Mouse (Mus musculus) MEL (cell line): ENCODE results near the gene Ei24. TPM values are rescaled to one million over a fixed set of nuclear protein-coding genes. Genes with fewer than 3 reads are reported as not detected.

Experiments used
- DNase-seq: peaks from one replicate; pipeline ENCODE4 v3.0.0; 2011; ENCODE audit warnings: low read depth, low spot score
- H3K27ac ChIP-seq: 2 replicates; pipeline ENCODE4 v1.5.1; 2012; ENCODE audit warnings: low read depth, mild to moderate bottlenecking, control low read depth, low read length, moderate library complexity; ENCODE audit not compliant: control insufficient read depth
- H3K27me3 ChIP-seq, 2 experiments: fragments of 150-350 bp in 1 of 2; sonication (generic) in 1 of 2; 2 replicates each; pipeline ENCODE4 v1.6.1; 2012; ENCODE audit warnings: low read length in 2 of 2, mild to moderate bottlenecking in 2 of 2, improper control_type of control experiment in 1 of 2, moderate library complexity in 1 of 2; ENCODE audit not compliant: insufficient read depth in 2 of 2, control insufficient read depth in 1 of 2
- H3K36me3 ChIP-seq, 2 experiments: 2 replicates each; pipeline ENCODE4 v1.6.1; 2012 to 2014; ENCODE audit warnings: low read length in 2 of 2, improper control_type of control experiment in 1 of 2, inconsistent platforms in 1 of 2, mild to moderate bottlenecking in 1 of 2; ENCODE audit not compliant: insufficient read depth in 2 of 2, control insufficient read depth in 1 of 2
- H3K4me1 ChIP-seq, 2 experiments: fragments of 150-350 bp in 1 of 2; sonication (generic) in 1 of 2; 2 replicates each; pipeline ENCODE4 v1.6.1; 2012; ENCODE audit warnings: low read length in 2 of 2, improper control_type of control experiment in 1 of 2, mild to moderate bottlenecking in 1 of 2; ENCODE audit not compliant: insufficient read depth in 2 of 2, control insufficient read depth in 1 of 2
- H3K4me3 ChIP-seq, 2 experiments: fragments of 150-350 bp in 1 of 2; sonication (generic) in 1 of 2; 2 replicates each; pipeline ENCODE4 v1.5.1; 2012; ENCODE audit warnings: low read depth in 2 of 2, low read length in 2 of 2, mild to moderate bottlenecking in 2 of 2, moderate library complexity in 2 of 2, control low read depth in 1 of 2, improper control_type of control experiment in 1 of 2; ENCODE audit not compliant: control insufficient read depth in 1 of 2, insufficient read depth in 1 of 2
- H3K79me2 ChIP-seq: 2 replicates; pipeline ENCODE4 v1.6.1; 2012; ENCODE audit warnings: mild to moderate bottlenecking, low read length, moderate library complexity; ENCODE audit not compliant: control insufficient read depth, poor library complexity, insufficient read depth
- H3K9ac ChIP-seq: 2 replicates; pipeline ENCODE4 v1.6.1; 2012; ENCODE audit warnings: low read depth, mild to moderate bottlenecking, control low read depth, low read length, moderate library complexity; ENCODE audit not compliant: control insufficient read depth, poor library complexity, severe bottlenecking
- H3K9me3 ChIP-seq: fragments of 150-350 bp; sonication (generic); replicated peaks from 2 replicates; pipeline ENCODE4 v1.6.1; 2012; ENCODE audit warnings: mild to moderate bottlenecking, low read length, improper control_type of control experiment, moderate library complexity; ENCODE audit not compliant: insufficient read depth
- BHLHE40 ChIP-seq: IDR thresholded peaks from 2 replicates; pipeline ENCODE4 v1.6.1; 2012; ENCODE audit warnings: low read depth, mild to moderate bottlenecking, inconsistent platforms, low read length, improper control_type of control experiment, borderline replicate concordance
- CHD2 ChIP-seq: IDR thresholded peaks from 2 replicates; pipeline ENCODE4 v1.6.1; 2011; ENCODE audit warnings: low read length, improper control_type of control experiment
- CTCF ChIP-seq, 3 experiments: IDR thresholded peaks in 2 of 3; conservative IDR thresholded peaks in 1 of 3; 2 replicates each; pipeline ENCODE4 v1.5.1; 2011 to 2012; ENCODE audit warnings: low read length in 3 of 3, low read depth in 2 of 3, mild to moderate bottlenecking in 2 of 3, improper control_type of control experiment in 1 of 3, inconsistent platforms in 1 of 3, mixed read lengths in 1 of 3, moderate library complexity in 1 of 3; ENCODE audit not compliant: control insufficient read depth in 1 of 3, insufficient read depth in 1 of 3, poor library complexity in 1 of 3, severe bottlenecking in 1 of 3
- E2F4 ChIP-seq: IDR thresholded peaks from 2 replicates; pipeline ENCODE4 v1.6.1; 2011; ENCODE audit warnings: low read depth, low read length, improper control_type of control experiment, borderline replicate concordance
- ELF1 ChIP-seq: IDR thresholded peaks from 2 replicates; pipeline ENCODE4 v1.6.1; 2014; ENCODE audit warnings: low read depth, mild to moderate bottlenecking, inconsistent platforms, low read length, improper control_type of control experiment, moderate library complexity
- EP300 ChIP-seq, 2 experiments: IDR thresholded peaks; 2 replicates each; pipeline ENCODE4 v1.6.1; 2011; ENCODE audit warnings: improper control_type of control experiment in 2 of 2, low read length in 2 of 2, low read depth in 1 of 2, mild to moderate bottlenecking in 1 of 2
- ETS1 ChIP-seq: IDR thresholded peaks from 2 replicates; pipeline ENCODE4 v1.6.1; 2012; ENCODE audit warnings: low read depth, mild to moderate bottlenecking, inconsistent platforms, low read length, improper control_type of control experiment, moderate library complexity
- HCFC1 ChIP-seq: IDR thresholded peaks from 2 replicates; pipeline ENCODE4 v1.6.1; 2012; ENCODE audit warnings: low read depth, mild to moderate bottlenecking, inconsistent platforms, low read length, improper control_type of control experiment, moderate library complexity
- KAT2A ChIP-seq: conservative IDR thresholded peaks from 2 replicates; pipeline ENCODE4 v1.6.1; 2012; ENCODE audit warnings: low read depth, low read length, improper control_type of control experiment, inconsistent platforms
- MAX ChIP-seq: IDR thresholded peaks from 2 replicates; pipeline ENCODE4 v1.6.1; 2011; ENCODE audit warnings: low read length, improper control_type of control experiment
- MYB ChIP-seq: IDR thresholded peaks from 2 replicates; pipeline ENCODE4 v1.6.1; 2011; ENCODE audit warnings: mild to moderate bottlenecking, low read depth, low read length, improper control_type of control experiment
- MYC ChIP-seq: IDR thresholded peaks from 2 replicates; pipeline ENCODE4 v1.6.1; 2011; ENCODE audit warnings: low read depth, mild to moderate bottlenecking, low read length, improper control_type of control experiment, moderate library complexity
- POLR2AphosphoS5 ChIP-seq: IDR thresholded peaks from 2 replicates; pipeline ENCODE4 v1.6.1; 2012; ENCODE audit warnings: low read depth, borderline replicate concordance, mild to moderate bottlenecking, inconsistent platforms, low read length, moderate library complexity, mixed read lengths
- SMC3 ChIP-seq: IDR thresholded peaks from 2 replicates; pipeline ENCODE4 v1.6.1; 2011; ENCODE audit warnings: low read depth, low read length, improper control_type of control experiment
- TAL1 ChIP-seq: IDR thresholded peaks from 2 replicates; pipeline ENCODE4 v1.6.1; 2012; ENCODE audit warnings: mild to moderate bottlenecking, inconsistent platforms, low read length, moderate library complexity, mixed read lengths
- TBP ChIP-seq: IDR thresholded peaks from 2 replicates; pipeline ENCODE4 v1.8.0; 2011; ENCODE audit warnings: low read depth, low read length, improper control_type of control experiment
- UBTF ChIP-seq: IDR thresholded peaks from 2 replicates; pipeline ENCODE4 v1.6.1; 2012; ENCODE audit warnings: low read depth, mild to moderate bottlenecking, inconsistent platforms, low read length, improper control_type of control experiment, moderate library complexity, borderline replicate concordance; ENCODE audit not compliant: insufficient read depth
- USF1 ChIP-seq: IDR thresholded peaks from 2 replicates; pipeline ENCODE4 v1.6.1; 2014; ENCODE audit warnings: low read depth, mild to moderate bottlenecking, inconsistent platforms, low read length, improper control_type of control experiment, moderate library complexity
- ZNF384 ChIP-seq: IDR thresholded peaks from 2 replicates; pipeline ENCODE4 v1.6.1; 2012; ENCODE audit warnings: low read depth, mild to moderate bottlenecking, inconsistent platforms, low read length, improper control_type of control experiment
- polyA plus RNA-seq, 2 experiments: library from polyadenylated mRNA; stranded (reverse) in 1 of 2; unstranded in 1 of 2; fragments of >175 nt in 1 of 2; fragments of >200 nt in 1 of 2; gene quantifications; 2 replicates each; pipeline versions ENCODE4 v1.2.1 to v1.2.4; 2012; ENCODE audit warnings: low replicate concordance in 2 of 2, low read depth in 1 of 2; ENCODE audit not compliant: insufficient read length in 2 of 2, insufficient read depth in 1 of 2, missing spikeins in 1 of 2
- total RNA-seq: library from RNA; depleted of rRNA; stranded (reverse); fragments of 300-350 nt; gene quantifications from 2 replicates; pipeline ENCODE4 v1.2.3, GENCODE M21; 2012

Ei24 gene
- total and polyA plus RNA-seq, 3 experiments = 35.0 to 59.7 TPM; not detected in 1

DNA sequence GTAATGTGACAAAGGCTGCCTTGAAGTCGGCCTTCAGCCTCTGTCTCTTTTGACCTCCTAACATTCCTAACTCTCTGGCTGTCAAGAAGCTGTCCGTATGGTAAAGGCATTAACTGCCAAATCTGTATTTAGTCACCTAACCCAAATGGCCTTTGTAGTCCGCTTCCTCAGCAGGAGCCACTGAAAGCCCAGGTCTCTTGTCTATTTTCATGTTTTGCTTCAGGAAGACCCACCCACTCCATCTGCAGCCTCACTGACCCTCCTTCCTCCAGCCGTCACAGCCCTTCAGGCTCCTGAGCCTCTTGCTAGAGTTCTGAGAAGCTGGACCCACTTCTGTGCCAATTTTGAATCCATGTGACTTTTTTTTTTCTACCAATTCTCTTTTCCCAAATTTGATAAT, 21.7 kb upstream of the Ei24 start:
- no peak overlapping the region for H3K9ac ChIP-seq
- no peaks in the 10 kb centered on the region for H3K4me1 ChIP-seq
- H3K79me2 ChIP-seq = no peaks in the 10 kb centered on the region
- peaks cover 0 to 5% of the 10 kb centered on the region in 2 experiments; a peak in 2 of 4 replicates for H3K27me3 ChIP-seq
- no peak overlapping the region for H3K4me3 ChIP-seq
- no peaks in the 10 kb centered on the region for H3K9me3 ChIP-seq
- DNase-seq = no peak
- TF ChIP-seq MYB = no peak
- TF ChIP-seq KAT2A = no peak
- TF ChIP-seq, all 39 proteins: peak for 0
- Histone ChIP-seq H3K36me3 (no peaks in the 10 kb centered on the region), H3K27ac (no peak overlapping the region)

DNA sequence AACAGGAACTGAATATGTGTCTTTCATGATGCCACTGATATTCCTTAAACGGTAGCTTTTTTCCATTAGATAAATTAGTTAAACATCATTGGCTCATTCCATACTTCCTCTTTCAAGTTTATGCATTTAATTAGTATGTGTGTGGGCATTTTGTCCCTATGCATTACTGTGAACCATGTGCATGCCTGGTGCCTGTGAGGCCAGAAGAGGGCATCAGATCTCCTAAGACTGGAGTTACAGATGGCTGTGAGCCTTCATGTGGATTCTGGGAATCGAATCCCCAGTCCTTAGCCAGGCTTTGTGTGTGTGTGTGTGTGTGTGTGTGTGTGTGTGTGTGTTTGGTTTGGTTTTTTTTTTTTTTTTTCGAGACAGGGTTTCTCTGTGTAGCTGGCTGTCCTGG, 17.3 kb upstream of the Ei24 start:
- Histone ChIP-seq H3K36me3 (no peaks in the 10 kb centered on the region), H3K79me2 (no peaks in the 10 kb centered on the region), H3K27me3 (peaks cover 0 to 5% of the 10 kb centered on the region in 2 experiments; a peak in 2 of 4 replicates), H3K9me3 (no peaks in the 10 kb centered on the region), H3K4me3 (no peak overlapping the region), H3K9ac (no peak overlapping the region), H3K27ac (no peak overlapping the region), H3K4me1 (no peaks in the 10 kb centered on the region)
- DNase-seq = peak; percentile 45
- no peak for TF ChIP-seq UBTF
- TF ChIP-seq E2F4 = no peak
- peak in 1 of 3 experiments; percentile 33; a peak in 2 of 6 replicates for TF ChIP-seq CTCF (IDR thresholded peaks at IDR 0.05 in 2 of 3, conservative IDR thresholded peaks at IDR 0.05 in 1 of 3; ENCODE audit: control insufficient read depth in 1 of 3, insufficient read depth in 1 of 3, low read depth in 2 of 3, low read length in 3 of 3, poor library complexity in 1 of 3, severe bottlenecking in 1 of 3)
- TF ChIP-seq BHLHE40 = no peak
- 0 out of 2 replicates have a peak, but pooled peaks have one; percentile 25 for TF ChIP-seq MAX

DNA sequence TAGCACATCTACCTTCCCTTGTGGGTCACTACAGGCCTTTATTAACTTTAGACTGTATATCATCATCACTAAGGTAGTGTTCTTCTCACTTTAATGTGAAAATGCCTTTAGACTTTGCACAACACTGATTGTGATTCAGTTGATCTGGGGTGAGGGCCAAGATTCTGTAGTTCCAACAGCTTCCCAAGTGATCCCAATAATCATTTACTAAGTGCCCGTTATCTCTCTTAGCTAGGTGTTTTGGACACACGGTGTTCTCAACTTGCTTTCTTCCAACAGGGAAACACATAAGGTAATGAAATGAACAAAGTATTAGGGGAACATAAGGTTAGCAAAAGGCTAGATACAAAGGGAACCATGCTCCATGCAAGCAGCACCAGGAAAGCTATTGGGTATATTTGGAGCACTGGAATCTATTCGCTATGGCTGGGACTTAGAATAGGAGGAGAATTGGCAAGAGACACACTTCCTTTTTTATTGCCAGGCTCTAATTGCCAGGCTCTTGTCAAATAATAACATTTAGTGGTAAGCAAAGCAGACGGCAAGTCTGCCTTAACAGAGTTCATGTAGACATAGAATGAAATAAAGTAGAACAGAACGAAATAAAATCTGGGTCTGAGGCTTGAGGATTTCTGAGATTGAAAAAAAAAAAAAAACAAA, 11.1 kb upstream of the Ei24 start:
- no peaks in the 10 kb centered on the region for H3K4me1 ChIP-seq
- H3K27ac ChIP-seq = no peak overlapping the region

More for the DNA sequence above, 11.1 kb upstream of the Ei24 start:
- Histone ChIP-seq H3K4me3 (no peak overlapping the region), H3K36me3 (no peaks in the 10 kb centered on the region), H3K9me3 (no peaks in the 10 kb centered on the region), H3K79me2 (no peaks in the 10 kb centered on the region), H3K27me3 (no peaks in the 10 kb centered on the region; a peak in 2 of 4 replicates), H3K9ac (no peak overlapping the region)
- TF ChIP-seq SMC3 (no peak), MYB (no peak), ELF1 (no peak), ZNF384 (no peak), CTCF (IDR thresholded peaks at IDR 0.05 in 2 of 3, conservative IDR thresholded peaks at IDR 0.05 in 1 of 3; ENCODE audit: control insufficient read depth in 1 of 3, insufficient read depth in 1 of 3, low read depth in 2 of 3, low read length in 3 of 3, poor library complexity in 1 of 3, severe bottlenecking in 1 of 3) (no peak), POLR2AphosphoS5 (no peak), TAL1 (no peak), USF1 (no peak), TBP (no peak), EP300 (IDR thresholded peaks at IDR 0.05; ENCODE audit: low read depth in 1 of 2, low read length in 2 of 2) (no peak), ETS1 (no peak), KAT2A (no peak), CHD2 (no peak), MAX (no peak), HCFC1 (no peak), MYC (no peak)
- DNase-seq = no peak
